Mouse (Mus musculus): ENCODE results near the gene Rapsn. TPM values are rescaled to one million over a fixed set of nuclear protein-coding genes. Genes with fewer than 3 reads are reported as not detected.

Gene Rapsn
- total RNA-seq, 2 experiments from 2014 or later: 0.24 to 0.49 TPM

GRCm38 (mm10) chr2:91070076-91070800 is 34.8 kb downstream of the Rapsn start, which contains the start of gene Slc39a13:
Gene Slc39a13, minus strand, starts transcription at chr2:91070417.
- peak; percentile 95 to 97 for DNase-seq (ENCODE audit: extremely low spot score in 1 of 2, low spot score in 2 of 2)
- intact Hi-C loops (cut with DNase I): loop anchor here (2.0 kb wide), 1 partner anchor 31 kb away; no protein-coding TSS in a partner anchor

DNA sequence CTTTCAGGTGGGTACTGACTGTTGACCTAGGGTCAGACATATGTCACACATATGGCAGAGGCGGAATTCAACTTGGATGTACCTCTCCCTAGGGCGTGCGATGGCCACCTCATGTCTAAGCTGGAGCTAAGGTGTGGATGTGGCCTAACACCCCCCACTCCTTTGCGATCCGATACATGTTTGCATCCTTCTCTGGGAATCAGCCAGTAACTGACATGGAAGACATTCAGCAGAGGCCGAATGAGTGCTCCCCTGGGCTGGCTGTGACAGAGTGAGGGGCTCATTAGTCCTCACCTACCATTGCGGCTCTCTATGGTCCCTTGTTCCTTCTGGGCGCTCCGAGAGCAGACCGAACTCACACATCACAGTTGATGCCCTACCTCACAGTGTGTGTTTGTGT is 35.6 kb downstream of the Rapsn start:
- DNase-seq (ENCODE audit: extremely low spot score in 1 of 2, low spot score in 2 of 2): no peak
- intact Hi-C loops (cut with DNase I): loop anchor here (2.0 kb wide), 1 partner anchor 30 kb away; no protein-coding TSS in a partner anchor

DNA sequence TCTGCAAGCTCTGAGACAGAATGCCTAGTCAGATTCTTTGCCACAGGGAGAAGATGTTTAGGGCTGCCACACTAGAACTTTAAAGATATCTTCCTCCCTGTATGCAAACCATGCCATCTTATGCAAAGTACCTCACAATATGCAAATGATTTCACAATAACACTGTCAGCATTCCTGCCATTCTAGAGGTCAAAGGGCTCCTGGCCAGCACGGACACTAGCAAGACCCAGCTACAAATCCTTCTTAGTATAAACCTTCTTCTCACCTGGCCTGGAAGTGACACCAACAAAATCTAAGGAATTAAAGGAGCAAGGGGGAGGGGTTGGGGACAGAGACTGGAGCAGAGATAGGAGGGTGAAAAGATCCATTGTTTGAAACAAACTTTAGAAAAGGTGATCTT is 36.7 kb downstream of the Rapsn start:
- DNase-seq (ENCODE audit: extremely low spot score in 1 of 2, low spot score in 2 of 2): no peak
- intact Hi-C loops (cut with DNase I): no loop called here

- no peak for DNase-seq (ENCODE audit: extremely low spot score in 1 of 2, low spot score in 2 of 2)
- intact Hi-C loops (cut with DNase I): no loop called here
These were observed 42.5 kb downstream of the Rapsn start for GRCm38 (mm10) chr2:91077957-91078313.

DNA sequence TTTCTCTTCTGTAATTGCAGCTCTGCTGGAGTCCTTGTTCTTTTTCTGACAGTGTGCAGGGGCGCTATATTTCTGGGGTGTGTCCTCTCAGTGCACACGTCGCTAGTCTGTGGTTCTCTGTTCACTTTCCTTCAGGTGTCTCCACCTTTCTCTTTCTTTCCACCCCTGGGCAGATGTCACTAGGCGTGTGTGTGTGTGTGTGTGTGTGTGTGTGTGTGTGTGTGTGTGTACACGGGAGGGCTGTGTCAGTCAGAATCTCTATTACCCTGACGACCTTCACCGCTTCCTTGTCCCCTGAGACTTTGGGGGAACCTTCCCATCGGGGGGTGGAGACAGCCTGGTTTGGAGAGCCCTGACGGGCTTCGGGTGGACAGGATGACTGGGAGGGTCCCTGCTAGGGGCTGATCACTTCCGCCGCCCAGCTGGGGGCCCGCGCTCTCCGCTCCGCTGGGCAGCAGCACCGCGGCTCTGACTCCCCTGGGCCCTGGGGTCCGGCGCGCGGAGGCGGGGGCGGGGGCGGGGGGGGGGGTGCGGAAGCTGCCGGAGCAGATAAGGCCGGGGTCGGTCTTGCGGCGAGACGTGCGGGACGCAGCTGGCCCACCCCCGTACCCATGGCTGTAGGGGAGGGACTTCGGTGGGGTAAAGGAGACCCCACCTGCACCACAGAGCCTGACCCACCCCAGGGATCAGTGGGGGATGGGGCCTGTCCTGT is 43.0 kb downstream of the Rapsn start:
- intact Hi-C loops (cut with DNase I): no loop called here
- no peak for DNase-seq (ENCODE audit: extremely low spot score in 1 of 2, low spot score in 2 of 2)

DNA sequence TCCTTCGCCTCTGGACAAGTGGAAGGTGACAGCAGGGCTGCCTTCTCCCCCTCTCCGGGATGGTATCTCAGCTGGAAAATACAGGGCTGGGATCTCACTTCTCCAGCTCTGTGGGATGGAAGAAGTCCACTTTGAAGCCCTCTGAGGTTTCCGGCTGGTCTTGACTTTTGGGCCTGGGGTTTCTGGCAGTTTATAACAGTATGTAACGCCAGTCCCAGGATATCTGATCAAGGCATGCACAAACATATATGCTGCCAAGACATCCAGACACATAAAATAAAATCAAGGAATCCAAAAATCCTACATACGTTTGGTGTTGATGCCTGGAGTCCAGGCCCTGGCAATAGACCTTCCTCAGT is 43.6 kb downstream of the Rapsn start:
- intact Hi-C loops (cut with DNase I): no loop called here
- DNase-seq (ENCODE audit: extremely low spot score in 1 of 2, low spot score in 2 of 2): no peak

DNA sequence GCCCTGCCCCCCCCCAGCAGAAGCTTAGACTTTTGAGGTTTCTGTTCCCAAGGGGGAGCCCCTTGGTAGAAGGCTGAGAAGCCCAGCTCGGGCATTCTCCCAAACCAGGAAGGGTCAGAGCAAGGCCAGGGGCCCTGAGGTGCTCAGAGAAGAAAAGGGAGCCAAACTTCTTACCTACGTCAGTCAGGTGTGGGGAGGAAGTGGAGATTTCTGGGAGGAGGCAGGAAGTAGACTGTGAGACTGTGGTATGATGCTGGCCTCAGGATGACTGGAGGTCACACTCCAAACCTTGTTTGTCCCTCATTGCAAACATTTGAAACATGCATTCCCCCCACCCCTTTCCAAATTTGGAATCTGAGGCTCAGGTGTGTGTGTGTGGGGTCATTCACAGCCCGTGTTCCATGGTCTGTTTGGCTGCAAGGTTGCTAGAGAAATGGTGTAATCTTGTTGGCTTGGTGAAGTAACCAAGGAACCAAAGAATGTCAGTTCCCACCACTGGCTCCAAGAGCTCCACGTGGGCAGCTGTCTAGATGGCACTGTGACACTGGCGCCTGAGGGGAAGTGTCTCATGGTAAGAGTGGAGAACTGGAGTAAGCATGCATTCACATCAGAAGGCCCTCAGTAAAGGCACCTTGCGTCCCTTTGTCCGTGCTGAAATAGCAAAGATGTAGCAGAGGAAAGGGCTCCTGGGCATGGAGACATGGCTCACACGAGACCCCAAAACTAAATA is 45.5 kb downstream of the Rapsn start:
- DNase-seq (ENCODE audit: extremely low spot score in 1 of 2, low spot score in 2 of 2): no peak
- intact Hi-C loops (cut with DNase I): no loop called here

DNA sequence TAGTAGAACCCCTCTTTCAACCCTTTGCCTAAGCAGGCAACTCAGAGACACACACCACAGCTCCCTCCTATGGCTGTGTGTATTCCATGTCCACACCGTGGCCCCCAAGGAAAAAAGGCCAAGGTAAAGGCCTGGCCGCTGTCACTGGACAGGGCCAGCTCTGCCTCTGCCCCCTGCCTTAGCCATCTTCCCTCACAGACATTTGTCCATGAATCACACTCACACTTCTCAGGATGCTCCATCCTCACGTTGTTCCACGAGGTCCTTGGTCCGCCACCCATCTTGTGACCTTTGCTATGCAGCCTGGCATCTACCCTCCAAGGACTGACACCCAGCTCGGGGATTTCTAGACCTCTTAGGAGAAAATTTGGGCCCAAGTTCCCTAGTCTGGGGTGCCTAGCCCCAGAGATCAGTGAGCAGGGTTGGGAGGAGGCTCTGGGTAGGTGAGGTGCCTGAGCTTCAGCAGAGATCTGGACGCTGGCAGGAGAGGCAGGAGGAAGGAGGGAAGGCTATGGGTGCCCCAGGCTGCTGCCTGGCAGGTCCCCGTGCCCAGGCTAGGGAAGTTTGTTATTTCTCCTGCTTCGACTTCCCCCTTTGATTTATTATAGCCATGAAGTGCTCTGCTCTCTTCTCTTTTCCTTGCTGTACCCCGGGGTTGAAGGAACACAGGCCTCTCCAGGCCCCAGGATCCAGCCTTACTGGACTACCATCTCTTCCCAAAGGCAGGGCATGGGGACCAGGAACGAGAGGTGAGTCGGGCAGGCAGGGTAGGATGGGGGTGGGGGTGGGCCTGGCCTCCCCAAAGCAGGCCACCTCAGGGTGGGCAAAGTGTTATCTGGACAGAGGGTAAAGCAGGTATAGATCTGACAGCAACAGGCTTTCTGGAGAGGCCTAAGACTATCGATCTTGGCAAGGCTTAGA is 46.6 kb downstream of the Rapsn start, which contains the start of gene Spi1:
TSS of gene Spi1 (plus strand) at position 616 of the 921 bp plus-strand sequence.
- no peak for DNase-seq (ENCODE audit: extremely low spot score in 1 of 2, low spot score in 2 of 2)
- intact Hi-C loops (cut with DNase I): no loop called here

DNA sequence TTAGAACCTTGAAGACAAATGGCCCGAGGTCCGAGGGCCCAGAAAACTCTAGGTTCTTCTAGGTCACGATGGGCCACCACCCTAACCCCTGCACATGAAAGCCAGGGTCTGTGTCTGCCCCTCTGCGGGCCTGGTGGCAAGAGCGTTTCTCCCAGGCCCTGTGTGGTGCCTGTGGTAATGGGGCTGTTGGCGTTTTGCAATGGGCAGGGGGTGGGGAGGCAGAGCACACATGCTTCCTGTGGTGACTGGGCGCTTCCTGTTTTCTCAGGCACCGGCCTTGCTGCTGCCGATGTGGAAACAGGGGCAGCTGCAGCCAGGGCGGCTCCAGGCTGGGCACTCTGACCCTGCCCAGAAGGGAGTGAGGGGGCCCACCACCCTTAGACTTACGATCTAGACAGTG is 47.4 kb downstream of the Rapsn start:
- peak in 1 of 2 experiments; percentile 76 for DNase-seq (ENCODE audit: extremely low spot score in 1 of 2, low spot score in 2 of 2)
- intact Hi-C loops (cut with DNase I): no loop called here

- intact Hi-C loops (cut with DNase I): no loop called here
- no peak for DNase-seq (ENCODE audit: extremely low spot score in 1 of 2, low spot score in 2 of 2)
These were observed 48.0 kb downstream of the Rapsn start for GRCm38 (mm10) chr2:91083366-91083940.

GRCm38 (mm10) chr2:91084179-91084820 is 48.9 kb downstream of the Rapsn start:
- intact Hi-C loops (cut with DNase I): no loop called here
- peak in 1 of 2 experiments; percentile 68 for DNase-seq (ENCODE audit: extremely low spot score in 1 of 2, low spot score in 2 of 2)

DNA sequence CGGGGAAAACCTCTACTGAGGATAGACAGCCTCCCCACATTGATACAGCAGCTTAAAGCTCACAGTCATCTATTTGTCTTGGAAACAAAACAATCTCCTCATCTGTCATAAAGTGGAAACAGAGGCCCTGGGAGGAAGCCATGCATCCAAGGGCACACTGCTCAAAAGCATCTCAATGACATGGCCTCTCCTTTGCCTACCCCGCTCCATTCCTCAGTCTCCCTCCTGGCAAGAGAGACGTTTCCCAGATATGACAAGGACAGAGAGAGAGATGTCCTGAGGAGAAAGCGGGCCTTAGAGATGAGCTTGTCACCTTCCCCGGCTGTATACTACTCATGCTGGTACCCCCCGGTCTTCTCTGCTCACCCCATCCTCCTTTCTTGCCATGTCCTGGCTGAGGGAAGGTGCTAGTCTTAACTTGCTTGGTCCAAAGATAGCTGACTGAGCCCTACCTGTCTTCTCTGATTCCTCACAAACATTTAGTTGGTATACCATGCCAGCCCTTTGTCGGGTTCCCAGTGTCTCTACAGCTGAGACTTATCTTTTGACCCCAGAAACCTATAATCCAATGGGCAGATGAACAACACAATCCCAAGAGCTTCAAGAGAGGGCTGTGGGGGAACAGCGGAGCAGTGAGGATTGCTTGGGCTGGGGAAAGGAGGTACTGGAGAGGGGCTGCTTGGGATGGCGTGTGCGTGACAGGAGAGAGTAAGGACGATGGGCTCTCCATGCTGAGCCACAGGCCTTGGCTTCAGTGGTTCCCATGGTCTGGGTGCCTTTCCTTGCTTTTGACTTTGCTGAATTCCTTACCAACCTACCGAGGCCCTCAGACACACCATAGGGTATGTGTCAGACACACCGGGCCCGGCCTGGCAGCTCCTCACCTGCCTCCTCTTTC is 50.3 kb downstream of the Rapsn start:
- no peak for DNase-seq (ENCODE audit: extremely low spot score in 1 of 2, low spot score in 2 of 2)
- intact Hi-C loops (cut with DNase I): no loop called here

DNA sequence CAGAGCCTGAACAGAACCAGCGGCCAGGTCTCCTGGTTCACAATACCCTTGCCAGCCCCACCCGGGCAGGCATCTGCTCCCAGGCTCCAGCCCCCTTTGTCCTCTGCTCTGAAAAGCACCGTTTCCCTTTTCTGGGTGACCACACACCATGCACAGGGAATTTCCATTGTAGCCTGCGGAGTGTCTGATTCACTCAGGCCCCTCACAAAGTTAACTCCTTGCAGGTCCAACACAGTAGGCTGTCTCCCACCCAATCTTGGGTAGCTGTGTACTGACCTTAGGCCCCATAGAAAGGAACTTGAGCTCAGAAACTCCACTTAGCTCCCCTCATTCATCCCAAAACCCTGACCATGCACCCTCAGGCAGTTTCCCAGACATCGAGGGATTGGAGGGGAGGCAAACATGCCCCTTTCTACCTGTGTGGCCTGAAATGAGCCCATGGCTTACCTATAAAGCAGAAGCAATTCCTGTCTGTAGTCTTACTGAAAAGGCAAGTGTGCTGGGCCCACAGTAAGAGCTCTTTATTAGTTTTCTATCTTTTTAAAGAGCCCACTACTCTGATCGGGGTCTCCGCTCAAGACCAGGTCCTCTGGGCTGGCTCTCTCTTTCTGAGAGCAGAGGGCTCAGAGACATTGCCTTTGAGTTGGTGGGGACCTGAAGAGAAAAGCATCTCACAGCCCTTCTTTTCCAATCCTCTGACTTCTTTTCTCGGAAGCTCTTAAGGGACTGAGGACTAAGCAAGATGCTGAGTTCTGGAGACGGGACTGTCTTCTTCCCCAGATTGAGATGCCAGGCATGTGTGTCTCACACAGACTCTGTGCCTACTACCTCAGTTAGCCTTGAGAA is 51.2 kb downstream of the Rapsn start:
- no peak for DNase-seq (ENCODE audit: extremely low spot score in 1 of 2, low spot score in 2 of 2)
- intact Hi-C loops (cut with DNase I): no loop called here

DNA sequence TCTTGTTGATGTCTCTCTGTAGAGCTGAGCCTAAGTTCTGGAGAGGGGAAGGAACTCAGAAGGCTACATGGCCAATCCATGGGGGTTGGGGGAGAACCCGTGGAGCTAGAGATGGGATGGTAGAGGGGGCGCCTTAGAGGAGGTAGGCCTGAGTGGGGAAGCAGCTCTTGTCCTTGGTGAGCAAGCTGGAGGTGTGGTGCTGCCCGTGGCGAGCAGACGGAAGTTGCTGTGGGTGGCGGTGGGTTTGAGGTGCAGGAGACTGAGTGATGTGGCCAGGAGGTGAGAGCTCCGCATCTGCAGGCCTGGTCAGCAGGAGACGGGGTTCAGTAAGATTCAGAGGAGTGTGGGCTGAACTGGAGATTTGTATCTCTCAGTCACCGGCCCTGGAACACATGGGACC is 52.0 kb downstream of the Rapsn start:
- intact Hi-C loops (cut with DNase I): no loop called here
- no peak for DNase-seq (ENCODE audit: extremely low spot score in 1 of 2, low spot score in 2 of 2)

- intact Hi-C loops (cut with DNase I): no loop called here
- DNase-seq (ENCODE audit: extremely low spot score in 1 of 2, low spot score in 2 of 2): no peak
These were observed 53.6 kb downstream of the Rapsn start for GRCm38 (mm10) chr2:91088987-91089386.

DNA sequence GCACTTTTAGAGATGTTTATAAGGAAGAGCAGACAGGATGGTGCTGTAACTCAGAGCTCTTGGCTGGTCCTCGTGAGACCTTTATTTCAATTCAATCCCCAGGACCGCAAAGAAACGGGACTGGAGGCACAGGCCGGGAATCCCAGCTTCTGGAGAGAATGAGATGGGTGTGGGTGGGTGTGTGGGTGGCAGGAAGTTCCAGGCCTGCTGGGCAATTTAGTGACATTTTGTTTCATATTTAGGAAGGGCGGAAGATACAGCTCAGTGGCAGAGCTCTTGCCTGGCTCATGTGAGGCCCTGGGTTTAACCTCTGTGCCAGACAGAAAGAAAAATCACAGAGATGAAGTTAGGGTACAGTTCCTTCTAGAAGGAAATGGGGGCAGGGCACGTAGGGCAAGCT is 54.8 kb downstream of the Rapsn start:
- no peak for DNase-seq (ENCODE audit: extremely low spot score in 1 of 2, low spot score in 2 of 2)
- intact Hi-C loops (cut with DNase I): no loop called here

All from left cerebral cortex, postnatal 10 days (tissue).